ENCODE assay signal across 22 mouse cellular contexts in genomic region chr16:49971141-49971555, GRCm38 (mm10).
DNase-seq lines count a peak whose midpoint lies in the region; ATAC-seq lines count a peak whose summit lies in the region.
"Had no signal": no experiment of that assay in that cellular context is flagged by ENCODE, and none has a peak within 500 bp of the region (broad histone marks: within the 10 kb centered on the region; RNA-seq: fewer than 3 reads in every experiment).

No protein-coding gene starts in this region.

- DNase-seq in heart, adult 11 months: peak; percentile 90
- DNase-seq in heart, adult 9 months (ENCODE audit: low spot score in 2 of 2): no peak
- DNase-seq in Muller cell, postnatal 12 days (ENCODE audit: inconsistent ontology term): peak; percentile 35
- peak; percentile 69 for DNase-seq in induced T-regulatory cell, adult 2 months (ENCODE audit: low read depth)
- peak; percentile 30 for DNase-seq in splenic B cell, adult 2 months (ENCODE audit: low read depth, low spot score)
- no peak for DNase-seq in lung, postnatal 4 days
- DNase-seq: cerebellum, adult 18-20 months; cerebellum, postnatal 36 days; lung, postnatal 14 days; retina, postnatal 1 day; thymus, postnatal 25 days had no signal

- no peak overlapping the region for H3K4me2 ChIP-seq in hindbrain, embryonic 13.5 days
- H3K4me2 ChIP-seq: hindbrain, embryonic 12.5 days; limb, embryonic 12.5 days; midbrain, embryonic 11.5 days; stomach, embryonic 15.5 days had no signal

- H3K27ac ChIP-seq in hindbrain, embryonic 13.5 days: no peak overlapping the region
- H3K27ac ChIP-seq: embryonic facial prominence, embryonic 10.5 days; hindbrain, embryonic 12.5 days; kidney, postnatal 0 days; layer of hippocampus, adult 2 months; left cerebral cortex, adult 2 months; limb, embryonic 12.5 days; stomach, embryonic 15.5 days had no signal

- H3K9me3 ChIP-seq in hindbrain, embryonic 13.5 days: no peaks in the 10 kb centered on the region
- H3K9me3 ChIP-seq: embryonic facial prominence, embryonic 10.5 days; hindbrain, embryonic 12.5 days; limb, embryonic 12.5 days; stomach, embryonic 15.5 days had no signal

- 95% methylated on average over 3 of the region's 3 CpGs for WGBS in hindbrain, embryonic 13.5 days

- peaks cover under 1% of the 10 kb centered on the region; the same call in 1 of the 2 replicates for H3K4me1 ChIP-seq in hindbrain, embryonic 13.5 days (replicated peaks)
- H3K4me1 ChIP-seq: limb, embryonic 12.5 days; stomach, embryonic 15.5 days had no signal

- H3K4me3 ChIP-seq in hindbrain, embryonic 13.5 days: no peak overlapping the region
- H3K4me3 ChIP-seq: embryonic facial prominence, embryonic 10.5 days; erythroblast, embryonic 14.5 days; hindbrain, embryonic 12.5 days; layer of hippocampus, adult 2 months; left cerebral cortex, adult 2 months; limb, embryonic 12.5 days; stomach, embryonic 15.5 days had no signal

- no peak overlapping the region for H3K9ac ChIP-seq in hindbrain, embryonic 13.5 days
- H3K9ac ChIP-seq: hindbrain, embryonic 12.5 days; limb, embryonic 12.5 days; stomach, embryonic 15.5 days had no signal

- no peaks in the 10 kb centered on the region for H3K36me3 ChIP-seq in splenic B cell, adult 2 months (ENCODE audit: control insufficient read depth, insufficient read depth, low read length, poor library complexity, severe bottlenecking)
- H3K36me3 ChIP-seq in hindbrain, embryonic 13.5 days: no peaks in the 10 kb centered on the region
- H3K36me3 ChIP-seq: embryonic facial prominence, embryonic 10.5 days; hindbrain, embryonic 12.5 days; limb, embryonic 12.5 days; stomach, embryonic 15.5 days had no signal

- no peak for ATAC-seq in erythroid progenitor cell, adult 5-6 weeks (replicated peaks; ENCODE audit: low FRiP score, poor library complexity, severe bottlenecking)
- no peak for ATAC-seq in hindbrain, embryonic 13.5 days (ENCODE audit: low FRiP score)

- peaks cover 2% of the 10 kb centered on the region; the same call in 1 of the 2 replicates for H3K27me3 ChIP-seq in splenic B cell, adult 2 months (ENCODE audit: control insufficient read depth, insufficient read depth, low read length, poor library complexity, severe bottlenecking)
- H3K27me3 ChIP-seq in hindbrain, embryonic 13.5 days: no peaks in the 10 kb centered on the region
- H3K27me3 ChIP-seq: hindbrain, embryonic 12.5 days; limb, embryonic 12.5 days; stomach, embryonic 15.5 days had no signal

Comparison
In these comparisons a context has a peak if more than half of its experiments do, and no peak if none do; other contexts are left out.
1. DNase-seq: peak in heart, adult 11 months (single experiment), Muller cell, postnatal 12 days (single experiment), induced T-regulatory cell, adult 2 months (single experiment) and splenic B cell, adult 2 months (single experiment); none in heart, adult 9 months (0 of 2) and lung, postnatal 4 days (0 of 2).